Mouse (Mus musculus) testis, adult 2 months (tissue): ENCODE data around the gene Cdkn1b. TPM values are rescaled to one million over a fixed set of nuclear protein-coding genes. Genes with fewer than 3 reads are reported as not detected.

ENCODE experiments used
- H3K27ac ChIP-seq: fragments of 200-500 bp; 2 replicates; pipeline ENCODE4 v1.5.1; 2012; ENCODE audit warnings: low read depth, low read length; ENCODE audit not compliant: control insufficient read depth, insufficient read depth
- H3K27me3 ChIP-seq: fragments of 200-500 bp; 2 replicates; pipeline ENCODE4 v1.6.1; 2012; ENCODE audit warnings: mild to moderate bottlenecking, low read length, moderate library complexity; ENCODE audit not compliant: control insufficient read depth, insufficient read depth
- H3K36me3 ChIP-seq: fragments of 200-500 bp; 2 replicates; pipeline ENCODE4 v1.6.1; 2012; ENCODE audit warnings: mild to moderate bottlenecking, low read length; ENCODE audit not compliant: control insufficient read depth, insufficient read depth
- H3K4me1 ChIP-seq: fragments of 200-500 bp; 2 replicates; pipeline ENCODE4 v1.6.1; 2012; ENCODE audit warnings: low read length; ENCODE audit not compliant: control insufficient read depth, insufficient read depth
- H3K4me3 ChIP-seq: fragments of 200-500 bp; 2 replicates; pipeline ENCODE4 v1.5.1; 2012; ENCODE audit warnings: low read depth, mild to moderate bottlenecking, low read length, moderate library complexity, mixed read lengths; ENCODE audit not compliant: control insufficient read depth
- CTCF ChIP-seq: fragments of 200-500 bp; IDR thresholded peaks from 2 replicates; pipeline ENCODE4 v1.5.1; 2012; ENCODE audit warnings: low read depth, mild to moderate bottlenecking, inconsistent platforms, low read length, moderate library complexity; ENCODE audit not compliant: control insufficient read depth, insufficient read depth, insufficient replicate concordance
- POLR2A ChIP-seq: fragments of 200-500 bp; IDR thresholded peaks from 2 replicates; pipeline ENCODE4 v1.6.1; 2012; ENCODE audit warnings: low read depth, mild to moderate bottlenecking, inconsistent platforms, low read length, moderate library complexity; ENCODE audit not compliant: control insufficient read depth
- polyA plus RNA-seq: library from polyadenylated mRNA; depleted of rRNA; stranded (reverse); fragments of >200 nt; gene quantifications from 2 replicates; pipeline ENCODE4 v1.2.3, GENCODE M21; 2012

The Cdkn1b gene
- polyA plus RNA-seq, 1 experiment = 3.0 TPM

- H3K27ac ChIP-seq = peak overlapping the region; percentile 94
- peaks cover 11% of the 10 kb centered on the region for H3K4me1 ChIP-seq
- peaks cover 3% of the 10 kb centered on the region; the same call in 1 of the 2 replicates for H3K27me3 ChIP-seq
These were observed 953 bp downstream of the Cdkn1b start for GRCm38 (mm10) chr6:134921014-134921694.

GRCm38 (mm10) chr6:134921695-134922510 lies 1.7 kb downstream of the Cdkn1b start:
- H3K4me1 ChIP-seq = peaks cover 14% of the 10 kb centered on the region
- peaks cover 5% of the 10 kb centered on the region; the same call in 1 of the 2 replicates for H3K27me3 ChIP-seq
- TF ChIP-seq POLR2A (no peak), CTCF (no peak)
- H3K36me3 ChIP-seq = no peaks in the 10 kb centered on the region
- no peak overlapping the region; the same call in 1 of the 2 replicates for H3K27ac ChIP-seq
- H3K4me3 ChIP-seq = peak overlapping the region; percentile 48

More at GRCm38 (mm10) chr6:134921014-134921694, 953 bp downstream of the Cdkn1b start:
- Histone ChIP-seq H3K4me3 (peak overlapping the region; percentile 93), H3K36me3 (no peaks in the 10 kb centered on the region)
- no peak for TF ChIP-seq POLR2A
- no peak for TF ChIP-seq CTCF

GRCm38 (mm10) chr6:134922511-134923195 lies 2.5 kb downstream of the Cdkn1b start:
- Histone ChIP-seq H3K4me1 (peaks cover 19% of the 10 kb centered on the region), H3K4me3 (no peak overlapping the region), H3K36me3 (no peaks in the 10 kb centered on the region), H3K27me3 (peaks cover 5% of the 10 kb centered on the region; the same call in 1 of the 2 replicates), H3K27ac (no peak overlapping the region)
- TF ChIP-seq CTCF (no peak), POLR2A (no peak)

GRCm38 (mm10) chr6:134923670-134924069 lies 3.5 kb downstream of the Cdkn1b start:
- H3K4me3 ChIP-seq = no peak overlapping the region
- peaks cover 5% of the 10 kb centered on the region; the same call in 1 of the 2 replicates for H3K27me3 ChIP-seq
- TF ChIP-seq CTCF = no peak
- TF ChIP-seq POLR2A = no peak
- no peaks in the 10 kb centered on the region for H3K36me3 ChIP-seq
- peaks cover 23% of the 10 kb centered on the region for H3K4me1 ChIP-seq
- no peak overlapping the region for H3K27ac ChIP-seq

- Histone ChIP-seq H3K27me3 (peaks cover 5% of the 10 kb centered on the region; the same call in 1 of the 2 replicates), H3K27ac (no peak overlapping the region), H3K36me3 (no peaks in the 10 kb centered on the region), H3K4me3 (no peak overlapping the region), H3K4me1 (peaks cover 25% of the 10 kb centered on the region)
- TF ChIP-seq CTCF (no peak), POLR2A (no peak)
These were observed 4.1 kb downstream of the Cdkn1b start for GRCm38 (mm10) chr6:134924262-134924661.

GRCm38 (mm10) chr6:134925673-134926337 lies 5.6 kb downstream of the Cdkn1b start:
- H3K4me1 ChIP-seq = peaks cover 19% of the 10 kb centered on the region
- TF ChIP-seq POLR2A (no peak), CTCF (no peak)
- peaks cover 5% of the 10 kb centered on the region; the same call in 1 of the 2 replicates for H3K27me3 ChIP-seq
- H3K4me3 ChIP-seq = no peak overlapping the region
- H3K27ac ChIP-seq = no peak overlapping the region
- H3K36me3 ChIP-seq = no peaks in the 10 kb centered on the region

- Histone ChIP-seq H3K27me3 (0 out of 2 replicates have a peak, but pooled peaks cover 2% of the 10 kb centered on the region), H3K4me1 (peaks cover 15% of the 10 kb centered on the region), H3K4me3 (no peak overlapping the region), H3K36me3 (no peaks in the 10 kb centered on the region), H3K27ac (no peak overlapping the region)
- no peak for TF ChIP-seq POLR2A
- no peak for TF ChIP-seq CTCF
These were observed 6.1 kb downstream of the Cdkn1b start for GRCm38 (mm10) chr6:134926338-134926705.
